Mouse (Mus musculus) brain, adult 2 months (tissue): ENCODE results near the gene Cd63.

Experiments used
- DNase-seq: peaks from one replicate; pipeline ENCODE4 v3.0.0; 2011; ENCODE audit warnings: low read depth, low spot score

The Cd63 gene

DNA sequence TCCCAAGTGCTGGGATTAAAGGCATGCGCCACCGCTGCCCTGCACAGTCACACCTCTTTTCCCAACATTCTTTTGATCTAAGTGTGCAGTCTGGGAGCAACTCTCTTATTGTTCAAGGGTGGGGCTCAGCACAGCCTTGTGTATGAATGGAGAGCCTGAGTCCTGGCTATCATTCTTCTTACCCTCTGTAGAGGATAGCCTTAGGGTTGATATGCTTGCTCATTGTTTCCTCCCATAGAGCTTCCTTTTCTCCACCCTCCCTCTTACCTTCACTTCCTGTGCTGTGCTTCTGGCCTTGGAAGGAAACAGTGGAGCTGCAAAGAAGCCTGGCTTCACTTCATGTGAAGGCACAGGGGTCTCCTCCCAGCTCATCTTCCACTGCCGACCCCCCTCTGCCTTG, at the start of gene Cd63:
Cd63 (plus strand) TSS at position 292 of the 400 bp plus-strand sequence.
- no peak for DNase-seq

DNA sequence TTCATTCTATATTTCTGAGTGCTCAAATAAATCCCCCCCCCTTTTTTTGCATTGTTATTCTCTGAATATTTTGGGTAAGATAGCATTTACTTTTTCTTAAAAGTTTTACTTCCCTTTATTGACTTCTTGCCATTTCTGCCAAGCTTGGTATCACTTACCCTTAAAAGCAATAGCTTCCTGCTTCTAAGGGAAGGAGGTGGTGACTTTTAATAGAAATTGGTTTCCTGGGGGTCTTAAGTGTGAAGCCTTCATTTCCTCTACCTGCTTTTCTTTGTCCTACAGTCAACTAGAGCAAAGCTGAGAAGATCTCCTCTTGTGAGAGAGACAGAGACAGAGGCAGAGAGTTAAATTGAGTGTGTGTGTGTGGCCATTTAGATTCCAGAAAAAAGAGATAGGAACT, 39.6 kb upstream of the Cd63 start:
- DNase-seq: no peak

DNA sequence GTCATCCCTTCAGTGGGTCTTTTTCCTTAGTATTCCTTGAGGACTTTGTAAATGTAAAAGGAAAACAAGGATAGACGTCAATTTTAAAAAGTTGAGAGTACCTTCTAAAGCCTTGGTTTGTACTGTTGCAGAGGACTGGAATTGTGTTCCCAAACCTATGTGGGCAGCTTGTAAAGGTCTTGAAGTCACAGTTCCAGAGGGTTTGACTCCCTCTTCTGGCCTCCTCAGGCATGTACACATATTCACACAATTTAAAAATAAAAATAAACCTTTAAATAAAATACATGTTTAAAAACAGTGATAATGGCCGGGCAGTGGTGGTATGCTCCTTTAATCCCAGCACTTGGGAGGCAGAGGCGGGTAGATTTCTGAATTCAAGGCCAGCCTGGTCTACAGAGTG, 34.7 kb upstream of the Cd63 start:
- peak; percentile 35 for DNase-seq

DNA sequence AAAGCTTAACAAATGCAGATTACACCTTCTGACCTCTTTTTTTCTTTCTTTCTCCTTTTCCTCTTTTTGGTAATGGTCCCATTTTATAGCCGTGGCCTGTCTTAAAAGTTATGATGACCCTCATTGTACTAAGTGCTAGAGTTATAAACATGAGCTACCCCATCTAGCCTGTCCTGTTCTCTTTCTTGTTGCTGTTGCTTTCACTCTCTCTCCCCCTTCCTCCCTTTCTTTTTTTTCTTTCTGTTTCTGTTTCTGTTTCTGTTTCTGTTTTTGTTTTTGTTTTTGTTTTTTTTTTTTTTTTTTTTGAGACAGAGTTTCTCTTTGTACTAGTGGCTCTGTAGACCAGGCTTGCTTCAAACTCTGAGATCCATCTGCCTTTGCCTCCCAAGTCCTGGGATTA, 34.3 kb upstream of the Cd63 start:
- no peak for DNase-seq

DNA sequence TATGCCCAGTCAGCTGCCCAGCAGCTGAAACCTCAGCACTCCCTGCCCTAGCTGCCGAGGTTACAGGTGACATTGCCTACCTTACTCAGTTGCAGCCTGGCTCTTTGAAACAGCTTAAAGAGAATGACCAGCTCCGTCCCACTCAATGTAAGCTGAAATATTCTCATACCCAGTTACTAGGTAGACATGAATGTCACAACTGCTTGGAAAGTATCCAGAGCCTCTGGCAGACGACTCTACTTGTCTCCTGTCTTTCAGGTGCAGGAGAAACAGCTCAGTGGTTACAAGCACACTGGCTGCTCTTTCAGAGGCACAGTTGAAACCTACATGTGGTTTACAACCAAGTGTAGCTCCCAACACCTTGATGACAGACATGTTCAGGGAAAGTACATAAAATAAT, 30.4 kb upstream of the Cd63 start:
- DNase-seq: no peak

DNA sequence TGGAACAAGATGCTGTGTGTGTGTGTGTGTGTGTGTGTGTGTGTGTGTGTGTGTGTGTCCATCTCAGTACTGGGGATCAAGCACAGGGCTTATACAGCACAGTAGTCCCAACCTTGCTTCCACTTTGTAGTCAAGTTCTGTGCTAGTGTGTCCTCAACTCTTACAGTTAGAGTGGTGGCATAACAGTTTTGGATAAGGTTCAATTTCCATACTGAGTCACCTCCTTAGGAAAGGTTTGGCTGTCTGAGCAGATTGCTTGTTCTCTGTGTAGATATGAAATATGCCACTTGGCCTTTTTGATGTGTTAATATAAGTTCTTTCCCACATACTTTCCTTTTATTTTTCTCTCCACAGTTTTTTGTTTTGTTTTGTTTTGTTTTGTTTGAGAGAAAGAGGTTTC, 22.5 kb upstream of the Cd63 start:
- DNase-seq: peak; percentile 50

DNA sequence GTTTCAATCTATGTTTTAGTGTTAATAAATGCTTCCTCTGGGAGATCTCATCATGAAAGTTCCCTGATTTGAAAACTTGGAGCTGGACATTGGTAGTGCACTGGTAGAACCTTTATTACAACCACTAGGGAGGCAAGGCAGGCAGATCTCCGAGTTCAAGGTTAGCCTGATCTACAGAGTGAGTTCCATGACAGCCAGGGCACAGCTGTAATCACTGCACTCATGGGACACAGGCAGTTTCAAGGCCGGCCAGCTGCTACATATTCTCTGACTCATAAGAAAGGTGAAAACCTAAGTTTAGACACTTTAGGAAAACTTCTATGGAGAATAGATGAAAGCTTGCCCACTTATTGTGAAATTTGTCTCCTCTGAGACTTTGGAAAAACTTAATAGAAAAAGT, 22.0 kb upstream of the Cd63 start:
- no peak for DNase-seq

DNA sequence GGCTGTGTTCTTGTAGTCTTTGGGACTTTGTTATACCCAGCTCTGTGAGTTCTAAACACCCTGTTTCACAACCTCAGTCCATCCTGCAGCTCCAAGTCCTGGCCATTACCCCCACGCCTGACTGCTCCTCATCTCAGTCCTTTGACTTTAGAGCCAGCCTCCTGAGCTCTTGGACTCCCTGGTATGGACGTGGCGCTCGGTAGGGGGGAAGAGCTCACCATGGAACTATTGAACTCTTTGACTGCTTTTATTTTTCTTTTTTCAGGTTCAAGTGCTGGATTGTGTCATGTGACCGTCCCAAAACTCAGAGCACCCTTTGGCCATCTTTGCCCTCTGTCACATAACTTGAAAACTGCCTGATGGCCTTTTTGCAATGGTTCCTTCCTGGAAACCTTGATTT, 18.7 kb upstream of the Cd63 start:
- no peak for DNase-seq

DNA sequence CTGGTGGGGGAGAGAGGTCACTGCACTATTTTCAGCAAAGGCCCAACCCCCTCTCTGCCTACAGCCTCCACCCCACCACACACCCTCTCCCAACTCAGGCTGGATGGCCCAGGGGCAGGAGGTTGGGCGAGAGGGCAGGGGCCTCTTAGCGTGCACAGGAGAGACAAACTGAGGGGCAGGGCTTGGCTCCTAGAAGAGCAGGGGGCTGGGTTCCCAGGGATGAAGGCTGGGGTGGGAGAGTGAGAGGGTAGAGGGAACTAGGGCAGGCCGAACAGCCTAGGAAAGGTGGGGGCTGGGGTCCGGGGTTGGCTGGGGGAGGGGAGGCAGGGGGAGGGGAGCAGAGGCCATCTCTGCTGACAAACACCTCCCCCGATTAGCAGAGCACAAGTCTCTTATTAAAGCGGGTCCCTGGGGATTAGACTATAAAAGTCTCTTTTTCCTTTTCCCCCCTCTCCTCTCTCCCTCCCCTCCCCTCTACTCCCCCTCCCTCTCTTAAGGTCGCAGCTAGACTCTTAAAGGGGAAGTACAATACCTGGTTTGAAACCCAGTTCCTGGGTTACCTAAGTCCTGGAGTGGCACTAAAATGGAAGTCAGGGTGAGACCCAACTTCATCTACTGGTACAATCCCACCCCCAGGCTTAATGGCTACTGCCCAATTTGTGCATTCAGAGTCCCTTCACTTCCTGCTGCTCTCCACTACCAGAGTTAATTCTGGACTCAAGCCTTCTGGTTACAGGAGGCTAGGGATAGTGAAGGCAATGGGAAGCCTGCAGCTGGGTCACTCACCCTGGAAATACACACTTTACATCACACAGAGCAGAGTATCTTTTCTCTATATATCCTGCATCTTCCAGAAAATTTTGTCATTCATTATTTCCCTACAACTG, 11.6 kb upstream of the Cd63 start:
- no peak for DNase-seq

DNA sequence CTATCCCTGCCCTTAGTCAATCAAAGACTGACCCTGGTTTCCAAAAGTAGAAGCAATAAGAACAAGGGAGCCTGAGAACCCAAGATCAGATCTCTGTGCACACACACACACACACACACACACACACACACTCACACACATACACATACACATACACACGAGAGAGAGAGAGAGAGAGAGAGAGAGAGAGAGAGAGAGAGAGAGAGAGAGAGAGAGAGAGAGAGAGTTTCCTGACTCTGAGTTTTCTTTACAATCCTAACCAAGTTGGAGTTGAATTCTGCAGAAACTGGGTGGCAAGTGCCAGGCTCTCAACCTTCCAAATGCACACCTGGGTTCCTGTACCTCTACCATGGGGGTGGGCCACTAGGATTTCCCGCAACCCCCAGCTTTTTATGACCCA, 10.9 kb upstream of the Cd63 start:
- DNase-seq: no peak

DNA sequence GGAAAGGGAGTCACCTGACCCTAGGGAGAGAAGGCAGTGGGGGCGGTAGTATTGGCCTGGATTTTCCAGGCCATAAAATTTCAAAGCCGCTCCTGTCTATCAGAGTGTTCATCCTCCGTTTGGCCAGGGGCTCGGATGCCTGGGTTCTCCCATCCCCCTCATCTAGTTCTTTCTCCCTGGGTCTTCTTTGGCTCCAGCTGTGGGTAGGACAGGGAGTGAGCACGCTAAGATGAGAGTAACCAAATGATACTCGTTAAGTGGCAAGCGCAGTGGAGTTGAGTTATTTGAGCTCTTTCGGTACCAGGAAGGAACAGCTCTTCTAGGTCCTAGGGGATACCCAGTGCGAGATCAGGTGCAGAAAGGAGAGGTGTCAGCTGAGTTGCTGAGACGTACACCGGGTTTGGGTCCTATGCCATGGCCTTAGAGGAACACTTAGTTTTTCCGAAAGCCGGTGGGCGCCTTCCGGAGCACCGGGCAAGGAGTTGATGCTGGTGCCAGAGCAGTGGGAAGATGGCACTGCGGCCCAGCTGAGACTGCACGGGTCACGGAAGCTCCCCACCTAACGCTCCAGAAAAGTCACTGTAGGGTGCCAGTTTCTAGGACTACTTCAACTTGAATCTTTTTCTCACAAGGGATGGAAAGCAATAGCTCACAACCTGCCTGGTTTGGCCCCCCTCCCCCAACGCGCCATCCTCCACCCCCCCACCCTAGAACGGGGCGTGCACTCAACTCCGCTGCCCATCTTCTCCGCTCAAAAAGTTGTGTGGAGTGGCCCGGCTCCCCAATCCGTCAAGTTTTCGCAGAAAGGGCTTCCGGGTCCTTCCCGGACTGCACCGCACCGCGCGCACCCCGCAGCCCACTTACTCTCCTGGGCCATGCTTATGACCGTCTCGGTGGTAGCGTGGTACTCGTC, 10.2 kb upstream of the Cd63 start:
- no peak for DNase-seq

DNA sequence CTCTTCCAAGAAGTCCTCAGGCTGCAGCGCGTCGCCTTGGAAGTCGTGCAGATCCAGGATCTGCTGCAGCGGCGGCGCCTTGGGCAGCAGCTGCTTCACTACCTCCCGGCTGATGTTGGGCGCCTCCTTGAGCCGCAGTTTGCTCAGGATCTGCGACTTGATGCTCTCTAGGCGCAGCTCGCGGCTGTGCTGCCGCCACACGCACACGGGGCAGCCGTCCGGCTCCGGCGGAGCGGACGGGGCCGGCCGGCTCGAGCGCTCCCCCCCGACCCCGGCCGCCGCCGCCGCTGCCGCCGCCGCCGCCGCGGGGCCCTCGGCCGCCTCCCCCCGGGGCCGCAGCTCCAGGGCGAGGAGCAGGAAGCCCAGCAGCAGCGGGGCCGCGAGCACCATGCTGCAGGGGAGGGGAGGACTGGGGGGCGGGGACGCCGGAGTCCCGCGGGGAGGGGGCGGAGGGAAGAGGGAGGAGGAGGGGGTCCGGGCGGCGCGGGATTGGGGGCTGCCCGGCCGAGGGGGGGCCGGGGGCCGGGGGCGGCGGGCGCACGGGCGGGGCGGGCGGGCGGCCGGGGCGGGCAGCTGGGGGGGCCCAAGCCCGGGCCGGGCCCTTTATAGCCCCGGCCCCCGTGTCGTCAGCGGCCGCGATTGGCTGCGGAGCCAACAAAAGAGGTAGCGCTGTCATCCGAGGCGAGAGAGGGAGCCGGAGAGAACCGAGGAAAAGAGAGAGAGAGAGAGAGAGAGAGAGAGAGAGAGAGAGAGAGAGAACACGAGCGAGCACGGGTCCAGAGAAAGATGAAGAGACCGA, 9.3 kb upstream of the Cd63 start, which contains the start of gene Gdf11:
Gdf11 (minus strand) TSS at position 423 of the 799 bp plus-strand sequence.
- peak; percentile 72 for DNase-seq

DNA sequence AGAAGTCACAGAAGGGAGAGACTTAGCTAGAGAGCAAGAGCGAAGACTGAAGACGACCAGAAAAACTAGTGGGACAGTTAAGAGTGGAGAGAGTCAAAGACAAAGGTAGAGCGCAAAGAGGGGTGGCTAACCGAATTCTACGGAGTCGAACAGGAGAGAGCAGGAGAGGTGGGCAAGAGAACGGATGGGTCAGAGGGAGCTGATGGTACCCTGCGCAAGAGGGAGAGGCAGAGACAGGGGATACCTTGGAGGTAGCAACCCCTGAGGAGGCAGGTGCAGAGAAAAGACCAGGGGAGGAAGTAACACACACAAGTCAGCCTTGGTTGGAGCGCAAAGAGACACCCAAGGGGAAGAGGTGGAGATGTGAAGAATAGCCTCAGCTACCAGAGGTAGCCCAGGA, 8.5 kb upstream of the Cd63 start:
- DNase-seq: no peak

DNA sequence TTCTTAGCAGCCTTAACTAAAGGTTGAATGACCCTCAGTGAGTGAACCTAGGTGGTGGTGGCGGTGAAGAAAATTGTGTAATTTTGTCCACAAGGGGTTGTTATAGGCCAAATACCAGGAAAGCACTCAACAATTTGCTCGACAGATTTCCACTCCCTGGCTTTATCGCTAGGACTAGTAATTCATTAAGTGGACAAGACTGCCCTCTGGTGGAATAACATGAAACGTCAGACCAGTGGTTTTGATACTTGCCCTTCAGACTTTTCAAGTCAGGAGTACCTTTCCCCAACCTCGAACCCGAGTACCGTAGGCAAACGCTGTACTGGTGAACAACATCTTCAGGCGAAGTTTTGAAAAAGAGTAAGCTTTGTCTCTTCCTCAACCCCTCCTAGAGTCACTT, 5.4 kb upstream of the Cd63 start:
- DNase-seq: peak; percentile 88

DNA sequence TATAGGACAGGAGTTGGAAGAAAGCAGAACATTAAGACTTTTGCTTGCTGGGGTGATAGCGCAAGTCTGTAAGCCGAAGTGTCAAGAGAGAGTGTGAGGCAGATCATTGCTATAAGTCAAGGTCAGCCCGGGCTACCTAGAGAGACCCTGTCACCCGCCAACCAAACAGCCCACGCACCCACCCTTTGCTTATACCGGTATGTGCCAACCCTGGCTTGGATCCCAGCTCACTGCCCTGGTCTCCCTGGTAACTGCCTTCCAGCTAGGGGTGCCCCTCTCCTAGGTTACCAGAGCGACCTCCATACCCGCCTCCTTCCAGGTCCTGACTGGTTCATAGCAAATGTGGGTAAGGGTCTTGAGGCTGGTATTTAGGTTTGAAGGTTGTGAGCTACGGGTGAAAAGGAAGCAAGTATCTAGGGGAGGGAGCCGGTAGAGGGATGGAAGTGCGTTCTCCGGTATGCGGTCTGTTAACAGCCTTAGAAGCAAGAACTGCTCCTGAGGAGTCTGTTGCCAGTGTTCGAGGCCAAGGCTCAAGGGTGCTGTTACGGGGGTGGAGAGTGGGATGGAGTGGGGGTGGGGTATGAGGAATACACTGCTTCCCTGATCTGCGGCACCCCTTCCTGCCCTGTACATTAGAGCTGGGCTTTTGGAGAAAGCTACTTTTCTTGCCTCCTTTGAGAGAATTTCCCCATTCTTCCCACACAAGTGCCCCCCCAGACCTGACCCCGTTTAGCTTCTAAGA, 4.7 kb upstream of the Cd63 start:
- DNase-seq: no peak

DNA sequence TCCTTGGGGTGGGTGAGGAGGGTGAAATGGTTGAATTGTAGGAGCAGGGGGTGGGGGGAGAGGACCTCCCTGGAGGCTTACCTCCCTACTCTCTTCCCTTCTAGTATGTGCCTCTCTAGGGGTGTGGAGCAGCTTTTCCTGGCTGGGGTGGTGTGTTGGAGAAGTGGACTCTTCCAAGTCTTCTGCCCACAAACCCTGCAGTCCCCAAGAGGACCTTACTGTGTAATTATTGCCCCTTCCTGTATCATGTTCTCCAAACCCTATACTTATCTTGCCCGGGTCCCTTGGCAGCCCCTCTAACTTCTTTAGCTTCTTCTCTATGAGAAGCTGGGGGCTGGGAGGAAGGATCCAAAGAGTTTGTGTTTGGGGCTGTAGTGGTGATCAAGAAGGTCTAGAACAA, 4.0 kb upstream of the Cd63 start:
- no peak for DNase-seq

DNA sequence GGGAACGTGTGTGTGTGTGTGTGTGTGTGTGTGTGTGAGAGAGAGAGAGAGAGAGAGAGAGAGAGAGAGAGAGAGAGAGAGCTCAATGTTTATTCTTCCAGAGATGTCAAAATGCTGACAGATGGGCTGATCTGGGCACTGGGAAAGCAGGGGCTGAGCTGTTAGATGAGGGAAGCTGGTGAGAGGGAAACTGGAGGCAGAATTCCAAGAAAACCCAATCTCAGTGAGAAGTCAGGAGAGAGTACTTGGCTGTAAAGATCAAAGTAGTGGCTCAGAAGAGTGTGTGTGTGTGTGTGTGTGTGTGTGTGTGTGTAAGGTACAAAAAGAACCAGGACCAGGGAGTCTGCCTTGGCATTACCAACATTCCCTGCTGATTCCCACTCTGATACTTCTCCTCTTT, 3.3 kb upstream of the Cd63 start:
- DNase-seq: peak; percentile 77

DNA sequence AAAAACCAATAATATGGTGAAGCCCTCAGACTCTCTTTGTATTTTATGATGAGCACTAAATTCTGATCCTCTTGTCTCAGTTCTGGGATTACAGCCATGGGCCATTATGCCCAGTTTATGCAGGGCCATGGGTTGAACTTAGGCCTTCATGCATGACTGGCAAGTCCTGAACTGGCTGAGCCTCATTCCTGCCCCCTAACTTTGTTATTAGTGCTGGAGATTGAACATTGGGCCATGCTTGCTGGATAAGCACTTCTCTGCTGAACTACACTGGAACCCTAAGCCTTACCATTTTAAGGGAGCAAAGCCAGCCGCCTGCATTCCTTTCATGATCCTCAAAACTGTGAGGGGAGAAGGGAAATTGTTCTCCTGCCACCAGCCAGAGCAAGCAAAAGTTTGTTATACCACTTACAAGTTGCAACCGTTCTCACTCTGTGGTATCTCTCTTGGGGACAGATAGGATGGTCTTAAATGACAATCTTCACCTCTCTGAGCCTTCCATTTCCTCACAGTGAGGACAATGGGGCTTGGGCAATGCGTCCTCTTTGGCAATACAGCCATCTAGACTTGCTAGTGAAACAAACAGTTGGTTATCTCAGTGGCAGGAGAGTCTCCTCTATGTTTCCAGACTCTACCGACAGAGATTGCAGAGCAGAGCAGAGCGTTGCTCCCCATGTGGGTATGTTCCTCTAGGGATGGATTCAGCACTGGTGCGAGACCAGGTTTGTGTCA, 864 bp upstream of the Cd63 start:
- DNase-seq: no peak

DNA sequence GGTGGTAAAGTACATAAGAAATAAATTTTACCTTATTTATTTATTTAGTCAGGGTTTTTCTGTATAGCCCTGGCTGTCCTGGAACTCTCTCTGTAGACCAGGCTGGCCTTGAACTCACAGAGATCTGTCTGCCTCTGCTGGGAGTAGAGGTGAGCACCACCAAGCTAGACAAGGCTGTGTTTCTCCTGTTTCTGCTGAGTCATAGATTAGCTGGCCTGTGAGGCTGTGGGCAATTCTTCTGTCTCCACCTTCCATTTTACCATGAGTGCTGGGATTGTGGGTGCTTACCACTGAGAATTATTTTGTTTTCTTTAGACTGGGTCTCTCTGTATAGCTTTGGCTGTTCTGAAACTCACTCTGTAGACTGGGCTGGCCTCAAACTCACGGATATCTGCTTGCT, 620 bp downstream of the Cd63 start:
- DNase-seq: no peak

DNA sequence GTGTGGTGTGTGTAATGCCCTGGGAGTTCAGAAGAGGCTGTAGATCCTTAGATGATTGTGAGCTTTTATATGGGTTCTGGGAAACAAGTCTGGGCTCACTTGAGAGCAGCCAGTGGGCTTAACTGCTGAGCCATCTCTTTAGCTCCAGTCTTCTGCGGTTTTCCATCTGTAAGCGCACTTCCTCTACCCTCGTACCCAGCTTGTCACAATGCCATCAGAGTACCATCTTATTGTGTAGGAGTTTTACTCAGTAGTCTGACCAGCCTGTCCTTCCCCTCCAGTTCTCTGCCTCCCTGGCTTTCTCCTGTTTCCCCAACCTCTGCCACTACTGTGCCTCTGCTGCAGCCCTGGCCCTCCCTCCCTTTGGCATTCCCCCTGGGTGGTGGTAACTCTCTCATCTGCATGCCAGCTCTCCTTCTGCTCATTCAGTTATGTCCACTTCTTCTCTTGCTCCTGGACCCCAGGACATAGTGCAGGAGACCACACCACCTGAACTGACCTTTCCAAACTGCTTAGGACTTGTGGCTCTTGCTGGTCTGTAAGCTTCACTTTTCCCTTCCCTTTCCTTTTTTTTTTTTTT, 1.7 kb downstream of the Cd63 start:
- no peak for DNase-seq
